Mouse (Mus musculus) cerebellum, adult 11-12 months (tissue): Measurements from ENCODE around the gene Qsox2.

ENCODE experiments used
- DNase-seq: peaks from one replicate; pipeline ENCODE4 v3.0.0; 2022

The Qsox2 gene

GRCm38 (mm10) chr2:26223961-26224360, 13.4 kb downstream of the Qsox2 start:
- peak; percentile 76 for DNase-seq

GRCm38 (mm10) chr2:26214526-26214925, 22.8 kb downstream of the Qsox2 start:
- DNase-seq: peak; percentile 90

GRCm38 (mm10) chr2:26209566-26209965, 27.8 kb downstream of the Qsox2 start:
- DNase-seq: no peak

DNA sequence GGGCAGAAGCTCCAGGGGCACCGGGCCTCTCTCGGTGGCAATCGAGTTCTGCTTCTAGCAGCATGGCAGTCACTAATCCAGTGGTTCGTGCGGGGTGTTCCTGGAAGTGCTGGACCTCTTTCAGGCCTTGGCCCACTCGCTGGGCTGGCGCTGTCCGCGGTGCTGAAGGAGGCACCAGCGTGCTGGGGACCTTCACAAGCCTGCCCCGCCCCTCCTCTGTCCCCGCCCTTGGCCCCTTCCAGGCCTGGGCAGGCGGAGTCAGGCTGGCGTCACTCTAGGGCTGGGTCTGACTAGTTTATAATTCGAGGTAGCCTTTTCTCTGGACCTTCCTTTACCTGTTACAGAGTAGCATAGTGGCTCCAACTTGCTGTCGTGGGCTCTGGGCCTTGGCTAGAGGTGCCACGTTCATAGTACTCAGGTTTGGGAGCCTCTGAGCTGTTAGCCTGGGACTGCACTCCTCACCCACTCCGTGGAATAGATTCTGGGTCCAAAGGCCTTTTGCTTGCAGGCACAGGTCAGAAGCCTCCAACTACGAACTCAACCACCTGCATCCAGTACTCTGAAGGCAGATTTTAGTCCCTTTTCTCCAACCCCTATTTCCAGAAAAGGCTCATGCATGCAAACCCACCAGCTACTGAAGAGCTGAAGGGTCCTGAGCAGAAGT, 29.1 kb downstream of the Qsox2 start, which contains the start of gene Lhx3:
Gene Lhx3 (minus strand): TSS at position 164 of the 664 bp plus-strand sequence.
- no peak for DNase-seq

DNA sequence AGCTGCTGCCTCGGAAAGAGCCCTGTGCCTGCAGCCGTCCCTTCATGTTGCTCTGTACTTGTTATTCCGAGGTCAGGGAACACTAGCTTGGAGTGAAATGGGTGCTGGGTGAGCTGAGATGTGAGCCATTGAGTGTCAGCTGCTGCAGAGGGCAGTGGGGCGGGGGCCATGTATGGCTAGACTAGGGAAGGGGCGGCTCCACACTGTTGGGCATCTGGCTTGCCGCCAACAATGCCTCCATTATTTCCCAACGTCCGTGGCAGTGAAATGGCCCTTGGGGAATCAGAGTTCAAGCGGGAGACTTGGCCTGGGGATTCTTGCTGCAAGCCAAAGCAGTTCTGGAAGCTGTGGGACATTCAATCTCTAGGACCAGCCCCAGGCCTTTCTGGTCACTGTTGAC, 29.8 kb downstream of the Qsox2 start:
- DNase-seq: no peak

DNA sequence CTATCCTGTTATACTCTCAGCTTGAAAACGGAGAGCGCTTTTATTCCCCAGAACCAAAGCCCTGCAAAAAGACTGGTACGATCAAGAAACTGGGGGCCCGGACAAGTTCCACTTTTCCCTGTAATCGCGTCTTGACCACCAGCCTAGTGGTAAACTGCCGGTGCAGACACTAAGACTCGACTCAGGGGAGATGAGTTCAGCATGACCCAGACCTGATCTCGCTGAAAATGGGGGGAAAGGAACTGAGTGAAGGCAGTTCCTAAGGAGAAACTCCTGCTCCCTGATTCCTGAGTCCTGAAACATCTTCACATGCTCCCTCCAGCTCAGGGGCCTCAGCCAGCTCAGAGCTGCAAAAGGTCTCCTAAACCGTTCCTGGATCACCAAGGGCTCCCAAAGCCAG, 31.6 kb downstream of the Qsox2 start:
- no peak for DNase-seq

- DNase-seq: no peak
These were observed 32.2 kb downstream of the Qsox2 start for GRCm38 (mm10) chr2:26205126-26205525.

- DNase-seq: no peak
These were observed 34.4 kb downstream of the Qsox2 start for GRCm38 (mm10) chr2:26202849-26203475.

DNA sequence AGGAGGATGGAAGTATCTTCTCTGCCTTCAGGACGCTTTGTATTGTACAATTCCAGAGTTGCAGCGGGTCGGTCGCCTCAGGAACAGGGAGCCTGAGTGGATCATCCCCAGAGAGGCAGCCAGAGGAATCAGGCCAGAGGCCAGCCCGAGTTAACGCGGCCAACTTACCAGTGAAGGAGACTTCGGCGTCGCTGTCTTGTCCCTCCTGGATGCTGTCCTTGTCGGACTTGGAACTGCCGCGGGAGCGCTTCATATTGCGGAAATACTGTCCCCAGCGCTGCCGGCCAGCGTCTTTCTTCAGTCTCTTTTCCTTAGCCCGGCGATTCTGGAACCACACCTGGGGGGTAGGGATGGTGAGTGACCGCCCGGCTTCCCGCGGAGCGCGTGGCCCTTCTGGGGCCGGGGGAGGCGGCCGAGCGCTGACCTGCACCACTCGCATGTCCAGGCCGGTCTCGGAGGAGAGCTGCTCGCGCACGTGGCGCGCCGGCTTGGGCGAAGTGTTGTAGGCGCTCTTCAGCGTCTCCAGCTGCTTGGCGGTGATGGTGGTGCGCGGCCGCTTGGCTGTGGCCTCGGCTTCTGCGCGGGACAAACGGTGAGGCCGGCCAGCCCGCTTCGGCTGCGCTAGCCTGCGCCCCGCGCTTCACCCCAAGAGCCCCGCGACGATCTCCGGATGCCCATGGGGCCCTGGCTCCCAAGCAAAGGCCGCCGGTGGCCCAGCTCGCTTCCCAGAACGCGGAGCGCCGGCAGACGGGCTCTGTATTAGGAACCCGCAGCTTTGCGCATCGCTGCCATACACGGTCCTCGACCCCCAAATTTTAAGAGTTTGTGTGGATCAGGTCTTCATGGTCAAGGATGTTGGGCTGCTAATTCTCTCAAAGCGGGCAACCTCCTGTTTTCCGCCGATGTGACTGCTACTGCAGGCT, 35.1 kb downstream of the Qsox2 start:
- DNase-seq: no peak

DNA sequence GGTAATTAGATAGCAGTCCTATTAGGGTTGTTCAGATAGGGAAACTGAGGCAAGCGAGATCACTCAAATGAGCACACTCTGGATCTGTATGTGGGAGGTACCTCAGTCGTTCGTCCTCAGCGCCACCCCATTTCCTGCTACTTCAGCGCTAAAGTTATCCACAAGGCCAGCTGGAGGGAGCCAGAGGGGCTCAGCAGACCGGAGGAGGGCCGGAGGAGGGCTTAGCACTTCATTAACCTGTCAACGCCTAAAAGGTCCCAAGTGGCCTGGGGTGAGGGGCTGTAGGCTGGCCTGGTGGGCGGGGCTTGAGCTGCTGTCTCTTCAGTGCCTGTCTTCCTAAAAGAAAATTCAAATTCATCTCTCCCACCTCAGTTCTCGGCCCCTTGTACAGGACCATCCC, 38.8 kb downstream of the Qsox2 start:
- DNase-seq: no peak

- DNase-seq: no peak
These were observed 42.6 kb downstream of the Qsox2 start for GRCm38 (mm10) chr2:26194552-26195339.

- no peak for DNase-seq
These were observed 48.8 kb downstream of the Qsox2 start for GRCm38 (mm10) chr2:26188517-26188916.

DNA sequence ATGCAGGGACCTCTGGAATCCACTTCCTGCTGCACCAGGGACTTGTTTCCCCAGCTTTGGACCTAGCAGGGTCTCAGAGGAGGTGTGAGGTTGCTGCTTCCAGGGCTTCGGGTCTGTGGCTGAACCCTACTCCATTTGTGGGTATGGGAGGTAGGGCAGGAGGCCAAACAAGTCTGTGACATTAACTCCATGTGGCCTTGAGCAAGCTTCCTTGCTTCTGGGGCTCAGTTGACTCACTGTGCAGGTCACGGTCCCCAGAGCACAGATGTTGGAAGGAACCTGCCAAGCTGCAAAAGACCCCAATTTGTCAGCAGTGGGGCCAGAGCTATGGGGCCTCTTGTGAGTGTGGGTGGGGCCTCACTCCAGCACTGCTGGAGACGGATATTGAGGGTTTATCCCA, 53.0 kb downstream of the Qsox2 start:
- no peak for DNase-seq

DNA sequence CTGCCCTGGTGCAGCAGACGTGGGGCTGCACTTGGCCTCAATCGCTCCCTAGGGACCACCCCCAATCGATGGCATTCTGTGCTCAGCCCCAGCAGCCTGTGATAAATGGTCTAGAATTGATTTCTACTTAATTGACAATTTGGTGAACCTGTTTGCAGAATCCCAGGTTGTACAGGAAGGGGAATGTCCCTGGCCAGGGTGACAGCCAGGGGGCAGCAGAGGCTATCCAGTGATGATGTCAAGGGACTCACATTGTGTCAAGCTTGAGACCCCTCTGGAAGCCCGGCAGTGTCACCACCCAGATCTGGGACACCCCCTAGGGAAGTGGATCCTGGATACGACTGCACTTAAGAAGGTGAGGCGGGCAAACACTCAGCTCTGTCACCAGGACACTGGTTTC, 54.7 kb downstream of the Qsox2 start:
- peak; percentile 41 for DNase-seq

GRCm38 (mm10) chr2:26177189-26177588, 60.1 kb downstream of the Qsox2 start:
- DNase-seq: no peak

GRCm38 (mm10) chr2:26176731-26177130, 60.6 kb downstream of the Qsox2 start:
- no peak for DNase-seq

- DNase-seq: peak; percentile 47
These were observed 62.1 kb downstream of the Qsox2 start for GRCm38 (mm10) chr2:26175191-26175590.

- no peak for DNase-seq
These were observed 65.2 kb downstream of the Qsox2 start for GRCm38 (mm10) chr2:26172166-26172565.

DNA sequence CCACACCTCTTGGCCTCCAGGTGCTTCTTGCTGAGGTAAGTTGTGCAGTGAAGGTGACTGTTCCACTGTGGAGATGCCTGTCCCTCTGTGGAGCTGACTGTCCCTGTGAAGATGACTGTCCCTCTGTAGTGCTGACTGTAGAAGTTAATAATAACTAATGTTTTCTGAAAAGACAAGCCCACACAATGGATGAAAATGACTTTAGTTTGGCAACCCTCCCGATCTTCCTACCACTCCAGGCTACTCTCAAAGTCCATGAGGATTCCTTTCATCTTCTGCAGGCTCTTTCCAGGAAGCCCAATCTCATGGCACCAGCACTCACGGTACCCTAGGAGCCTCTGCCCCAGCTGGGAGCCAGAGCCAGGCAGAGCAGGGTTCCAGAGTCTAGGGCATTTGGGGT, 66.9 kb downstream of the Qsox2 start:
- DNase-seq: no peak

DNA sequence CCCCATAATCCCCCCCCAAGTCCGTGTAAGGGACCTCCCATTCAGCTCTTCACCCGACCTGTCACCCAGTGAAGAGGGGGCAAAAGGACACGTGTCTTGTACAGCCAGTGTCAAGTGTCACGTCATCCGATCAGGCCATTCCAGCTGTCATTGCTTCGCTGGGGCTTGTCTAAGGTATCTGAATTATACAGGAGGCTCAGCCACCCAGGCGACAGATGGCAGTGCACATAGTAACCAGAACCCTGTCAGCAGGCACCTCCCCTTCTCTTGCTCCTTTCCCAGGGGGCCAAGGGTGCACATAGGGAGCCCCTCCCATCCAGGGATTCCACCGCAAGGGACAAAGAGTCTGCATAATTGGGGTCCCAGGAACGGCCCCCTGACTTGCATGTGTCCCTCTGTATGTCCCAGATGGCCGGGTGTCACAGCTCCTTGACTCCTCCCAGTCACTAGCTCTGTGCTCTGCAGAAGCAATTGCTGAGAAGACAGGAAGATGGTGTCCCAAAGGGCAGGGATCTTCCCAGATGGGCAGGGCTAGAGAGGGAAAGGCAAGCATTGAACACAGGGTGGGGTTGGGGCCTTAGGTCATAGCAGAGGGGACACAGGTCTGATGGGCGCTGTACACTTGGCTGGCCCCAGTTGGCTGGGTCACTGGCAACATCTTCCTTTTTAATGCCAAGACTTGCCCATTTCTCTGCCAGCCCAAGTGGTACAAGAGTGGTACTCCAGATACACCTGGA, 68.3 kb downstream of the Qsox2 start:
- DNase-seq: no peak

DNA sequence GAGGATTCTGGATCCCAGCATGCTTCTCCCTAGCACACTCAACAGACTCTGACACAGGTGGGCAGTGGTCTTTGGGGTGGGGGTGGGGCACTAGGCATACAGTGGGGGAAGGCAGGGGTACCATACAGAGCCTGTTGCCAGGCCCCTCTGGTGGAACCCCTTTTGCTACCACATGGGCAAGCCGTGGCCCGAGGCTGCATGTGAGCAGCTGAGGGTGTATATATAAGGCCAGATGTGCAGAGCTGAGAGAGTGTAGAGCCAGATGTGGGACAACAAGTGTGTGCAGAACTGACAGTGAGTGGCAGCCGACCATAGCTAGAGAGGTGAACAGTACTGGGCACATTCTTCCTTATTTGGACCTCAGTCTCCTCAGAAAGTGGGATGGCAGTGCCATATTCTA, 70.4 kb downstream of the Qsox2 start:
- no peak for DNase-seq
